Mouse (Mus musculus) embryonic fibroblast, embryonic 13.5 days (primary cell): ENCODE measurements around the gene Dao.

ENCODE experiments used
- CTCF ChIP-seq: IDR thresholded peaks from 2 replicates; pipeline ENCODE4 v1.5.1; 2011; ENCODE audit warnings: mild to moderate bottlenecking, control low read depth, low read length, moderate library complexity, borderline replicate concordance; ENCODE audit not compliant: insufficient read depth
- POLR2A ChIP-seq: IDR thresholded peaks from 2 replicates; pipeline ENCODE4 v1.6.1; 2011; ENCODE audit warnings: low read depth, mild to moderate bottlenecking, control low read depth, low read length, moderate library complexity

DNA sequence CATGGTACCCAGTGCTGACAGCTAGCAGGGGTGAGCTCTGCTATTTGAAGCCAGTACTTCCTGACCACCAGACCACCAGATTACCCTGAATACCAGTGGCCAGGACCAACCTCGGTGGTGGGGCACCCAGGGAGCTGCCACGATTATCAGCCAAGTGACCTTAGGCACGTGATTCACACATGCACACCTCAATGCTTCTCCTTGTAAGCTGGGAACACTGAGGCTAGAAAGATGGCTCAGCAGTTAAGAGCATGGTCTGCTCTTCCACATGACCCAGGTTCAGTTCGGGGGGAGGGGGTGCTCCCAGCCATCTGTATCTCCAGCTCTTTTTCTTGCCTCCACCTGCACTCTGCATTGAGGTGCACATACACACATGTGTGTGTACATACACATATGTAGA lies 5.5 kb downstream of the Dao start:
- TF ChIP-seq CTCF (no peak), POLR2A (no peak)
